Mouse (Mus musculus): ENCODE measurements around the gene S100a3. TPM values are rescaled to one million over a fixed set of nuclear protein-coding genes. Genes with fewer than 3 reads are reported as not detected.

S100a3 gene
- total and polyA plus RNA-seq, 3 experiments: 0.03 to 0.04 TPM; not detected in 1

DNA sequence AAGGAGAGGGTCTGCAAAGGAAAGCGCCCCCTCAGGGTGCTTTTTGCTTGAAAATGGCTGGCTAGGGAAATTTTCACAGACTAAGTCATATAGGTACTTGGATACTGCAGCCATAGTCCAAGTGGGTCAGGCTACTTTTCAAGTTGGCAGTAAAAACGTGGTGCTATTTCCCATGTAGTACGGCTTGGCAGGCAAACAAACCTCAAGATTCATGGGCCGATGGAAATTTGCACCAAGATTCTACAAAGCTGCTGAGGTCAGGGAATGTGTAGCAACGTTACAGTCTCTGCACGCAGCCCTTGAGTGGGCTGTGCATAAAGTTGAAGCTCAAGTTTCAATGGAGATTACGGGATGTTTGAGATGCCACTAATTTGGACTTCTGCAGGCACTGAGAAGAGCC lies 19.1 kb downstream of the S100a3 start:
- no peak for TF ChIP-seq ZNF384 (IDR thresholded peaks at IDR 0.05; ENCODE audit: low read depth, low read length)
- no peak for TF ChIP-seq MYC (IDR thresholded peaks at IDR 0.05; ENCODE audit: low read depth, low read length)
- no peak for TF ChIP-seq MAFK (IDR thresholded peaks at IDR 0.05; ENCODE audit: borderline replicate concordance, low read depth, low read length)
- TF ChIP-seq SIN3A (IDR thresholded peaks at IDR 0.05; ENCODE audit: low read length): no peak
- TF ChIP-seq JUND (IDR thresholded peaks at IDR 0.05; ENCODE audit: low read depth, low read length): no peak
- no peak for TF ChIP-seq ELF1 (IDR thresholded peaks at IDR 0.05; ENCODE audit: low read depth, low read length)
- no peak for TF ChIP-seq ZMIZ1 (IDR thresholded peaks at IDR 0.05; ENCODE audit: low read depth, low read length)
- no peak for TF ChIP-seq GABPA (IDR thresholded peaks at IDR 0.05; ENCODE audit: low read depth, low read length)
- TF ChIP-seq TAL1 (IDR thresholded peaks at IDR 0.05; ENCODE audit: low read length): no peak
- no peak for TF ChIP-seq CHD1 (IDR thresholded peaks at IDR 0.05; ENCODE audit: low read depth, low read length)
- no peak for TF ChIP-seq POLR2AphosphoS5 (IDR thresholded peaks at IDR 0.05; ENCODE audit: borderline replicate concordance, low read depth, low read length)
- TF ChIP-seq POLR2A (IDR thresholded peaks at IDR 0.05; ENCODE audit: control insufficient read depth in 1 of 2, insufficient read depth in 1 of 2, low read depth in 1 of 2, low read length in 2 of 2, poor library complexity in 1 of 2): no peak
- no peak for TF ChIP-seq CTCF (IDR thresholded peaks at IDR 0.05 in 2 of 3, conservative IDR thresholded peaks at IDR 0.05 in 1 of 3; ENCODE audit: control insufficient read depth in 1 of 3, insufficient read depth in 1 of 3, low read depth in 2 of 3, low read length in 3 of 3, poor library complexity in 1 of 3, severe bottlenecking in 1 of 3)
- no peak overlapping the region for H3K4me3 ChIP-seq (ENCODE audit: control insufficient read depth in 1 of 2, insufficient read depth in 1 of 2, low read depth in 2 of 2, low read length in 2 of 2)
- no peak for DNase-seq (ENCODE audit: low read depth, low spot score)
- no peaks in the 10 kb centered on the region for H3K4me1 ChIP-seq (ENCODE audit: control insufficient read depth in 1 of 2, insufficient read depth in 2 of 2, low read length in 2 of 2)
- peaks cover 17 to 23% of the 10 kb centered on the region in 2 experiments for H3K27me3 ChIP-seq (ENCODE audit: control insufficient read depth in 1 of 2, insufficient read depth in 2 of 2, low read length in 2 of 2)
- no peak overlapping the region for H3K27ac ChIP-seq (ENCODE audit: control insufficient read depth, low read depth, low read length)
- no peaks in the 10 kb centered on the region for H3K9me3 ChIP-seq (replicated peaks; ENCODE audit: insufficient read depth, low read length)
- H3K36me3 ChIP-seq (ENCODE audit: control insufficient read depth in 1 of 2, insufficient read depth in 2 of 2, low read length in 2 of 2): no peaks in the 10 kb centered on the region
- H3K79me2 ChIP-seq (ENCODE audit: control insufficient read depth, insufficient read depth, low read length, poor library complexity): no peaks in the 10 kb centered on the region
- H3K9ac ChIP-seq (ENCODE audit: control insufficient read depth, low read depth, low read length, poor library complexity, severe bottlenecking): no peak overlapping the region

DNA sequence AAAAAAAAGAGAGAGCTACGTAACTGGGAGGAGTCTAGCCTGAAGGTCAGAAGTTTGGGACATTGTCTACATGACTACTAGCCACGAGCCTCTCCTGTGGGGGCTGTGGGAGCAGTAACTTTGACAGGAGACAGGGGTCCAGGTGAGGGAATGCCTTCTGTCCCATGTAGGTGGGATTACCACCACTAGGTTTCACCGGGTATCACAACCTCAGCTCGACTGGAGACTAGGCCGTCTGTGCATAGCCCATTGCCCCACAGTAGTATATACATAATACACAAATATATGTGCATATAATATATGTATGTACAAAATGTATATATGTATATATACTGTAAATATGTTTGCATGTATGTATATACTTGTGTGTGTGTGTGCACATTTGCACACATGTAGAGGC lies 20.8 kb downstream of the S100a3 start:
- Histone ChIP-seq H3K9ac (ENCODE audit: control insufficient read depth, low read depth, low read length, poor library complexity, severe bottlenecking) (no peak overlapping the region), H3K4me1 (ENCODE audit: control insufficient read depth in 1 of 2, insufficient read depth in 2 of 2, low read length in 2 of 2) (peaks cover 0 to 7% of the 10 kb centered on the region in 2 experiments; a peak in 2 of 4 replicates), H3K9me3 (replicated peaks; ENCODE audit: insufficient read depth, low read length) (no peaks in the 10 kb centered on the region), H3K79me2 (ENCODE audit: control insufficient read depth, insufficient read depth, low read length, poor library complexity) (no peaks in the 10 kb centered on the region), H3K27me3 (ENCODE audit: control insufficient read depth in 1 of 2, insufficient read depth in 2 of 2, low read length in 2 of 2) (peaks cover 12 to 14% of the 10 kb centered on the region in 2 experiments), H3K27ac (ENCODE audit: control insufficient read depth, low read depth, low read length) (no peak overlapping the region), H3K36me3 (ENCODE audit: control insufficient read depth in 1 of 2, insufficient read depth in 2 of 2, low read length in 2 of 2) (peaks cover 0 to under 1% of the 10 kb centered on the region in 2 experiments; a peak in 1 of 4 replicates), H3K4me3 (ENCODE audit: control insufficient read depth in 1 of 2, insufficient read depth in 1 of 2, low read depth in 2 of 2, low read length in 2 of 2) (no peak overlapping the region)
- TF ChIP-seq CHD1 (IDR thresholded peaks at IDR 0.05; ENCODE audit: low read depth, low read length): no peak
- TF ChIP-seq E2F4 (IDR thresholded peaks at IDR 0.05; ENCODE audit: borderline replicate concordance, low read depth, low read length): no peak
- no peak for TF ChIP-seq USF1 (IDR thresholded peaks at IDR 0.05; ENCODE audit: low read depth, low read length)
- no peak for TF ChIP-seq KAT2A (conservative IDR thresholded peaks at IDR 0.05; ENCODE audit: low read depth, low read length)
- TF ChIP-seq TBP (IDR thresholded peaks at IDR 0.05; ENCODE audit: low read depth, low read length): no peak
- TF ChIP-seq EP300 (IDR thresholded peaks at IDR 0.05; ENCODE audit: low read depth in 1 of 2, low read length in 2 of 2): no peak
- no peak for TF ChIP-seq NRF1 (IDR thresholded peaks at IDR 0.05; ENCODE audit: insufficient read depth, low read depth, low read length, poor library complexity, severe bottlenecking)
- no peak for TF ChIP-seq ZC3H11A (IDR thresholded peaks at IDR 0.05; ENCODE audit: low read depth, low read length)
- no peak for TF ChIP-seq SIN3A (IDR thresholded peaks at IDR 0.05; ENCODE audit: low read length)
- TF ChIP-seq JUND (IDR thresholded peaks at IDR 0.05; ENCODE audit: low read depth, low read length): no peak
- no peak for TF ChIP-seq HCFC1 (IDR thresholded peaks at IDR 0.05; ENCODE audit: low read depth, low read length)
- no peak for TF ChIP-seq POLR2AphosphoS5 (IDR thresholded peaks at IDR 0.05; ENCODE audit: borderline replicate concordance, low read depth, low read length)
- TF ChIP-seq POLR2A (IDR thresholded peaks at IDR 0.05; ENCODE audit: control insufficient read depth in 1 of 2, insufficient read depth in 1 of 2, low read depth in 1 of 2, low read length in 2 of 2, poor library complexity in 1 of 2): no peak
- no peak for TF ChIP-seq USF2 (IDR thresholded peaks at IDR 0.05; ENCODE audit: borderline replicate concordance in 1 of 2, insufficient read depth in 1 of 2, low read depth in 1 of 2, low read length in 2 of 2)
- no peak for DNase-seq (ENCODE audit: low read depth, low spot score)
